Mouse (Mus musculus): ENCODE results near the gene Ctse. TPM values are rescaled to one million over a fixed set of nuclear protein-coding genes. Genes with fewer than 3 reads are reported as not detected.

Ctse gene
- 1.4 and 1.9 TPM in 2 replicates for total RNA-seq (2012; rRNA removed)
- 1.6 and 1.7 TPM in 2 replicates for total RNA-seq (2014; rRNA removed)
- 11.6 TPM in 2 replicates for polyA plus RNA-seq (2012; ENCODE audit: insufficient read length, low read depth)

DNA sequence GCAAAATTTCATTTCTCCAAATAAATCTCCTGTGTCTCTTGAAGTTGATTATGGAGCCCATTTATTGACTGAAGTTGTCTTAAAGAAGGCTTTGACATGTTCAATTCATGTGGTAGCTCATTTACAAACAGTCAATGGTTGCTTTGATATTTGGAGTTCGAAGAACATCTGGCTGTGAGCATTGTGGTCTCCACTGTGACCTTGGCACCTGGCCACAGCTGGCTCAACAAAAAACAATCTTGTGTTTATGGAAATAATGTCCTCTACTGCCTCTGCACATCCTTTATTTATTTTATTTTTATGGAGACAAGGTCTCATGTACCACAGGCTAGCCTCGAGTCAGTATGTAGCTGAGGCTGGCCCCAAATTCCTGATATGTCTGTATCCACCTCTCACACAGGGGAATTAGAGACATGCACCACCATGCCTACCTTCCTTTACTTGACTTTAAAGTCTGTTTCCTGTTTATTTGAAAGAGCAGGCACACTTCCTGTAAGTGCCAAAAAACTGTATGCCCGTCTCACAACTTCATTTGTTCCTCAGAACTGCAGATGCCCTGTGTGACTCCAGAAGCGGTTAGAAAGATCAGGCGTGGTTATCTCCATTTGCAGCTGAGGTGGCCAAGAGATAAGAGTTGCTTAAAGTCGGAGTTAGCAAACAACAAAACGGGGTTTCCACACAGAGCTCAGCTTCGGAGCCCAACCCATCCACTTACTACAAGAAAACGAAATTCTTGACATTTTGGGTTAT is at the start of gene Ctse:
TSS of gene Ctse (plus strand) at position 516 of the 750 bp plus-strand sequence.
- Histone ChIP-seq H3K27me3 (replicated peaks) (no peaks in the 10 kb centered on the region), H3K4me3 (replicated peaks in 1 of 3; ENCODE audit: low read depth in 2 of 3, low read length in 2 of 3, poor library complexity in 1 of 3) (peak within 1 kb of the TSS; percentile 48 to 70 (median 60)), H3K27ac (ENCODE audit: insufficient read depth, low read depth) (peak within 1 kb of the TSS; percentile 72), H3K79me2 (replicated peaks; ENCODE audit: control insufficient read depth, extremely low read depth, insufficient read depth, poor library complexity, severe bottlenecking) (peaks cover 12% of the 10 kb centered on the region), H3K4me2 (ENCODE audit: insufficient read depth, low read depth, poor library complexity, severe bottlenecking) (peak within 1 kb of the TSS; percentile 96; the same call in 1 of the 2 replicates), H3K9ac (ENCODE audit: insufficient read depth, low read depth) (peak within 1 kb of the TSS; percentile 53), H3K4me1 (ENCODE audit: control insufficient read depth in 1 of 2, insufficient read depth in 2 of 2) (peaks cover 4% of the 10 kb centered on the region in 2 experiments; a peak in 3 of 4 replicates), H3K36me3 (replicated peaks in 1 of 2; ENCODE audit: control insufficient read depth in 1 of 2, insufficient read depth in 1 of 2, low read length in 1 of 2) (peaks cover 0 to 11% of the 10 kb centered on the region in 2 experiments), H3K9me3 (replicated peaks; ENCODE audit: low read length) (no peaks in the 10 kb centered on the region)
- DNase-seq (ENCODE audit: extremely low read depth), result peak; percentile 69
- TF ChIP-seq BHLHE40 (IDR thresholded peaks at IDR 0.05; ENCODE audit: low read depth, low read length), result peak; percentile 56; the same call in 1 of the 2 replicates
- 0 out of 2 replicates have a peak, but pooled peaks have one; percentile 11 for TF ChIP-seq ZMIZ1 (IDR thresholded peaks at IDR 0.05; ENCODE audit: low read depth, low read length)
- peak; percentile 55 for TF ChIP-seq POLR2A (IDR thresholded peaks at IDR 0.05; ENCODE audit: low read depth, low read length)
- TF ChIP-seq ZC3H11A (IDR thresholded peaks at IDR 0.05; ENCODE audit: low read depth, low read length), result no peak
- peak; percentile 70 for TF ChIP-seq ELF1 (IDR thresholded peaks at IDR 0.05; ENCODE audit: low read depth, low read length)
- TF ChIP-seq TBP (conservative IDR thresholded peaks at IDR 0.05; ENCODE audit: low read depth, low read length), result 0 out of 2 replicates have a peak, but pooled peaks have one; percentile 61
- TF ChIP-seq MXI1 (IDR thresholded peaks at IDR 0.05; ENCODE audit: low read depth, low read length), result no peak
- TF ChIP-seq CHD1 (IDR thresholded peaks at IDR 0.05; ENCODE audit: low read depth, low read length), result peak; percentile 16; the same call in 1 of the 2 replicates
- TF ChIP-seq SIN3A (IDR thresholded peaks at IDR 0.05; ENCODE audit: low read length), result no peak
- 0 out of 2 replicates have a peak, but pooled peaks have one; percentile 31 for TF ChIP-seq MAX (IDR thresholded peaks at IDR 0.05; ENCODE audit: low read length)
- dilution Hi-C loops (cut with MboI; ENCODE audit: extremely low pct_ligation_motif_present, extremely low pct_unique_long_range_greater_than_20kb, low sequenced_read_pairs) (no loop called here), in situ Hi-C loops (cut with MboI; ENCODE audit: low pct_ligation_motif_present, low pct_unique_long_range_greater_than_20kb, low sequenced_read_pairs) (no loop called here)

DNA sequence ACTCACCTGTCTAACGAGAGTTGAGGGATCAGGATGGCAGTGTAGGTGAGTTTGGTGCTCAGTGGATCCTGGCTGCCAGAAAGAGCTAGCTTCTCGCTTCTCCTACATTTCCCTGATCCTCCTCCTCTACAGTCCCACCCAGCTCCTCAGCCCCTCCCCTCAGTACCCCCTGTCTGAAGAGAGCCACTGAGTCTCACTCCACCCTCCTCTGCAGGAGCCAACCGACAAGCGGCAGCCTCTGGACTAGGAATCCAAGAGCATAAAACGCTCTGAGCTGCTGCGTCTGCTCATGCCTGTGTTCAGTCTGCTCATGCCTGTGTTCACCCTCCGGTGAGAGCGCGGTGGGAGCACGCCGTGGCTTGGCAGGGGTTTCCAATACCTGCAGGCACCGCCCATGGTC is 39.2 kb upstream of the Ctse start, which contains the start of gene Avpr1b:
TSS of gene Avpr1b (plus strand) at position 335 of the 400 bp plus-strand sequence.
- peaks cover 4% of the 10 kb centered on the region for H3K27me3 ChIP-seq (replicated peaks)
- DNase-seq (ENCODE audit: extremely low read depth), result no peak

More for the DNA sequence above, 39.2 kb upstream of the Ctse start, which contains the start of gene Avpr1b:
- no peak within 1 kb of the TSS for H3K27ac ChIP-seq (ENCODE audit: insufficient read depth, low read depth)
- no peak within 1 kb of the TSS for H3K4me2 ChIP-seq (ENCODE audit: insufficient read depth, low read depth, poor library complexity, severe bottlenecking)
- H3K4me3 ChIP-seq (replicated peaks in 1 of 3; ENCODE audit: low read depth in 2 of 3, low read length in 2 of 3, poor library complexity in 1 of 3), result no peak within 1 kb of the TSS
- no peaks in the 10 kb centered on the region for H3K9me3 ChIP-seq (replicated peaks; ENCODE audit: low read length)
- peaks cover 7% of the 10 kb centered on the region in 2 experiments; a peak in 2 of 4 replicates for H3K4me1 ChIP-seq (ENCODE audit: control insufficient read depth in 1 of 2, insufficient read depth in 2 of 2)
- dilution Hi-C loops (cut with MboI; ENCODE audit: extremely low pct_ligation_motif_present, extremely low pct_unique_long_range_greater_than_20kb, low sequenced_read_pairs), result no loop called here
- no peaks in the 10 kb centered on the region for H3K79me2 ChIP-seq (replicated peaks; ENCODE audit: control insufficient read depth, extremely low read depth, insufficient read depth, poor library complexity, severe bottlenecking)
- TF ChIP-seq GABPA (IDR thresholded peaks at IDR 0.05; ENCODE audit: insufficient replicate concordance, low read depth, low read length) (no peak), MEF2A (IDR thresholded peaks at IDR 0.05; ENCODE audit: borderline replicate concordance, low read depth, low read length) (no peak), NELFE (IDR thresholded peaks at IDR 0.05; ENCODE audit: low read depth, low read length) (no peak), MYC (IDR thresholded peaks at IDR 0.05; ENCODE audit: low read depth, low read length) (no peak), KAT2A (IDR thresholded peaks at IDR 0.05; ENCODE audit: insufficient replicate concordance, low read length) (no peak), JUN (IDR thresholded peaks at IDR 0.05; ENCODE audit: insufficient read depth, low read depth, low read length) (no peak), USF1 (IDR thresholded peaks at IDR 0.05; ENCODE audit: low read depth, low read length) (no peak)
- H3K9ac ChIP-seq (ENCODE audit: insufficient read depth, low read depth), result no peak within 1 kb of the TSS
- no peaks in the 10 kb centered on the region for H3K36me3 ChIP-seq (replicated peaks in 1 of 2; ENCODE audit: control insufficient read depth in 1 of 2, insufficient read depth in 1 of 2, low read length in 1 of 2)
- in situ Hi-C loops (cut with MboI; ENCODE audit: low pct_ligation_motif_present, low pct_unique_long_range_greater_than_20kb, low sequenced_read_pairs), result no loop called here

Measured in CH12.LX (cell line).